Mouse (Mus musculus) cerebellum, adult 8-10 months (tissue): ENCODE measurements at regions not wholly inside any gene's neighbourhood (a gene's known extent, or its start where the extent isn't known, plus 50 kb on each side); places are given as distances from the start of the nearest gene placed in this dataset.
A peak's percentile ranks its signal among the peaks of the same experiment; 100 is the strongest.

Source experiments
- DNase-seq: peaks from one replicate; pipeline ENCODE4 v3.0.0; 2022

DNA sequence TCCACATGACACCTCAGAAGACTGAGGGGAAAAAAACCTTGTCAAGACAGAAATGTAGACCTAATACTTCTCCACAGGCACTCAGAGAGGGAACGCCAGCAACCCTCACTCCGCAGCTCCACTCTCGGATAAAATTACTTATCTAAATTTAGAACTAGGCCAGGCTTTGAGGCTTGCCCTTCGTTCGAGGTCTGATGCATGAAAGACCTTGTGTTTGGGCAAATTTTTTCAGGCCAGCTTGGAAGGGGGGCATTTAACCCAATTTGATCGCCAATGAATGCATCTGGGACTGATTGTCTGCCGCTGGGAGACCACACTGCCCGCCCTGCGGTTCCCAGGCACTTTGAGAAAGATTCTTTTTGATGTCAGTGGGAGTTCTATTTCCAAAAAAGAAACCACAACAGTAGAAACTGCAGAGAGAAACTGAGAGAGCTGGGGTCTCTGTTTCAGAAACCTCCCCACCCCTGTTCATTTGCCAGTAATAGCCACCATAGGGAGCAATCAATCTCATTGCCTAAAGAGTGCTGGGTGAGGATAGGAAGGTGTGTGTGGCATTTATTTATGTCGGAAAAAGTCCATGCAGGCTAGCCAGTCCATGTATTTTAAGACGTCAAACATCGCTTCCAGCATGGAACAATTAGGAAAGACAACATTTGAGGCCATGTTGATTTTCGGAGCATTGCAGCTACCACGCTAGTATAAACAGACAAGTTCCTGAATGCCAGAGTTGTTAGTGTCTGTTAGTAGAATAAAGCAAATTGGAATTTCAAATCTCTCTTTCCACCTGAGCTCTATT is 617.0 kb upstream of the Castor2 start:
- no peak for DNase-seq

DNA sequence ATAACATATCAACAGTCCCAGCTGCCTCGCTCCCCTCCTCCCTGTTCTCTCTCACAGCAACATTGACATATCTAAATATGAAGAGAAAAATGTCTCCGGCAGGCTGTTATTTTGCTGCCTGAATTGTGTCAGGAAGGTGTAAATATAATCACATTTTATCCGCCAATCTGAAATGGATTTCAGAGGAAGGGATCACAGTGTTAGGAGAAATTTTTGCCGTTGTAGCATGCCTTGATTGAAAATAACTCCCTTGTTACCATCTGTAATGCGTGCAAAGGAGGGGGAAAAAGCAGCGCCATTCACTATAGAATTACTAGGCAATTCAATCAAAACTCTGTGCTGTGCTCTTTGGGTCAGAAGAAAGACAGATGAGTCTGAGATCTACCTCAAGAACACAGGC is 620.3 kb upstream of the Castor2 start:
- no peak for DNase-seq

DNA sequence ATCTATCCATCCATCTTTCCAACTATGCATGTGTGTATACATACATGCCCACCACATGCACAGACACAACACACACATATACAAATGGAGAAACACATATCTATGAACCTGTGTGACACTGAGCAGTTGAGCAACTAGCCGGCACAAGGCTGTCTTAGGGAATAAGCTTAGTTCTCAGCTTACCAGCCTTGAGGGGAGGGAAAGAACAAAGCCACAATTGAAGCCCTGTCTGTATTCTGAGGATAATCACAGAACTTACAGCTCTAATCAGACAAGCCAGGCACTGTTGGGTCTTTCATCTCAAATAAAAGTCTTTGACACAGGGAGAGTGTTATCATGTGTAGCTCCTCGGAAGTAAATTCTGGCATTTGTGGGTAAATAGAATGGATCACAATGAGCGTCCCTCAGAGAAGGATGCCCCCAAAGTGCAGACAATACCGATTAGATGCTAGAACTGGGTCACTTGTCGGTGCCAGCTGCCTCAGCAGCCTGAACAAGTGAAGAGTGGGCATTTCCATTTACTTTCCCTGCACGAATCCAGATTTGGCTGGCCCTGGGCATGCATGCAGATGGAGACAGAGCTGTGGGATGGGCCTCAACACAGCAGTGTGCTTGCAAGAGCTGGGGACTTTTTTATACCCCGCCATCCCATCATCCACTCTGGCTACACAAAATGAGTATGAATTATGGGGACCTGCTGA is 646.0 kb upstream of the Castor2 start:
- peak; percentile 34 for DNase-seq

DNA sequence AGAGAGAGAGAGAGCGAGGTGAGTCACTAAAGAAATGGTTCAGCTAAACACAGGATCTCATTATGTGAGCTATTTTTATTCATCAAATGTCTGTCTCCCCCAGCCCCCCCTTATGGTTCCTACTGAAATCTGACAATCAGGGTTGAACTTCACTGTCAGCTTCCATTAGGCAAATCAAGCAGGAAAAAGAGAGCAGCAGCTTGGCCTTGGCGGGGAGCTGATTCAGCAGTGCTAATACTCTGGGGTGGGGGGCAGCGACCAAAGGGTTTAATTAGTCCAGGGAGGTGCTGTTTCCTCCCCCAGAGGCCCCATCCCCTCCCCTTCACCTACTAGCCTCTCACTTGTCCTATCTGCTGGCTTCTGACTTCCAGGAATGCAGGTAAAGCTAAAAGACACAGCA is 649.6 kb upstream of the Castor2 start:
- no peak for DNase-seq

DNA sequence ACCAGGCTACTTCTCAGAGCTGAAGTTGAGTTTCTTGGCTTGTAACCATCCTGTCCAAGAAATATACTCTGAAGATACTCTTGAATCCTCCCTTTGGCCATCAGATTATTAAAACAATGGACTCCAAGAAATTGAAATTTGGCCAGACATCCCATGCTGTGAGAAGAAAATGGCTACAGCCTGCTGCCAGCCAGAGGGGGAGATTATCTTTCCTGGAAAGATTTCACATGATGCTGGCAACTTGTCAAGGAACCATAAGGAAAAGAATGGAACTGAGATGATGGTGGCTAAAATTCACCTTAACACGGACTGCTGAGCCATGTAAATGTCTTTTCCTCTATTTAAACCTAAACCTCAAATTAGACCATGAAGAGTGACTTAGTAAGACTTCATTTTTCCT is 698.7 kb upstream of the Castor2 start:
- peak; percentile 20 for DNase-seq

DNA sequence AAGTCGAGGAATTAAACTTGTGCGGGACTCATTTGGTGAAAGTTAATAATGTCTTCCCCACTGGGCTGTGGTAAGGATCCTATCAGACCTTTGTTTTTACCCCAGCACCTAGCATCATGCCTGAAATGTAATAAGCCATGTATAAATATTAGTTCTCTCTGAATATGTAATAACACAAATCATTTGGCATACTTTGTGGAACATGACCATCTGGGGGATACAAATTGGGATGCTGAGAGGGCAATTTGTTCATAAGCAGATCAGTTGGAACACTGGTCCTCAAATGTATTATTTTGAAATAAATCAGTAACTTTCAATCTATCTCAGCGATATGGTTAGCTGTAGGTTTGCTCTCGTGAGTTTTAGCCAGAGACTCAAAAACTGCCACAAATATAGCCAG is 709.6 kb upstream of the Castor2 start:
- no peak for DNase-seq

DNA sequence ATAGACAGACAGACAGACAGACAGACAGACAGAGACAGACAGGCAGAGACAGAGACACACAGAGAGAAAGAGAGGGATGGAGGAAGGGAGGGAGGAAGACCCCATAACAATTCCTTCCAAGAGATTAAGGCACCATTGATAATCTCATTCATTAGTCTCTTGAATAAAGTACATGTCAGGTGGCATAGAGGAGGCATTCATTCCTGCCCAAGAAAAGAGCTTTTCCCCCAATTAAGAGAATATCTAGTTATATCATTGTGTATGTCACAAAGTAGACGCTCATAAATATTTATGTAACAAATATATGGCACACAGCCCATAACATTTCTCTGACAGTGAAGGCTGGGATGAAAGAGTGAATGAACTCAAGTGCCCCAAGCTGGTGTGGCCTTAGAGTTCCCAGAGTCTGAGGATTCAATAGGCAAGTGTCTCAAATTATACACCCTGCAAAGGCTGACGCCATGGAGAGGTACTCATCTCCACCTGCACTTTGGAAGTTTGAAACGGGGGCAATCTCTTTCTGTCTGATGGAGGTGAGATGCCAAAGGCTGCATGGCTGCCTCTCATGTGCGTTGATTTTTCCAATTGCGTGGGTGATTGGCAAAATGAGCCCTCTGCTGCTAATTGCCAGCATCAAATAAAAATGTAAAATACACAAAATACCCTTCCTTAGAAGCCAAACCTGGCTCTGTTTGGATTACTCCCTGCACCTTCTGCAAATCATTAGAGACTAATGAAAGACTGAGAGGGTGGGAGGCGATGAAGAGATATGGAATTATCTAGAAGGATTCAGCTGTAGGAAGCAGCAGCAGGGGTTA is 710.3 kb upstream of the Castor2 start:
- no peak for DNase-seq

DNA sequence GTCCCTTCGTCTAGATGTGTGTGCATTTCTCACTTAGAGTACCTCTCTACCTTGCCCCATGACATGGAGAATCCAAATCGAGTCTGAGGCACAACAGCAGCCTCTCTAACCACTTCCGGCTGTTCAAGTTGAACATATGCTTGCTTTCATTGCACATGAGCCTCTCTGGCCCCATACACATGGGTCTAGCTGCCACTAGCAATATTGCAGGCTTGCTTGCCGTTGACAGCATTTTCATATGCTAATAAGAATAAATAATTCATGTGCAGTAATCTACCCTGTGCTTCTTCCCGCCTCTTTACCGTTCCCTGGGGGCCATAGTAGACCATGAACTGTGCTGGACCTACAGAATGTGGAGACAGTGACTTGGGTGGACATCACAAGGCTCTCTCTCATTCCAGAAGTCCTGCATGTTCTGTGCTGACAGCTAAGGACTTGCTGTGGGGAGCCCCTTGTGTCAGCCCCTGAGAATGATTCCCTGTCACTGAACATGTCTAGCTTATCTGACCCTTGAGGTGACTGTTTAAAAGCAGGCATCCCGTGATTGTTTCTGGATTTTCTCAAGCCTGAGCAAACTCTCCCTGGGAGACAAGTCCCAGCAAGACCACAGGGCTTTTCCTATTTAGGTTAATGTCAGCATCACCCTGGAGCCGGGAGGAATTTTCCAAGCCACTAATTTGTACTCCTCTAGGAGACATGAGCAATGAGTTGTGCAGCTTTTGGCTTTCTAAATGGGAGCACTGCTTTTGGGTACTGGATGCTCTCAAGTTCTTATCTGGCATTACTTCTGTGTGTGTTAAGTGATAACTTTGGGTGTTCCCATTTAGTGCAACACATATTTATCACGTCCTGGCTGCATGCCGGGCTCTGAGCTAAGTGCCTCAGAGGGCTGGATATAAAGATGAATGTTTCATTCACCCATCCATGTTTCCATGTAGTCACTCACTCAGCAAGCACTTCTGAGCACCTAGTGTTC is 713.8 kb upstream of the Castor2 start:
- no peak for DNase-seq

DNA sequence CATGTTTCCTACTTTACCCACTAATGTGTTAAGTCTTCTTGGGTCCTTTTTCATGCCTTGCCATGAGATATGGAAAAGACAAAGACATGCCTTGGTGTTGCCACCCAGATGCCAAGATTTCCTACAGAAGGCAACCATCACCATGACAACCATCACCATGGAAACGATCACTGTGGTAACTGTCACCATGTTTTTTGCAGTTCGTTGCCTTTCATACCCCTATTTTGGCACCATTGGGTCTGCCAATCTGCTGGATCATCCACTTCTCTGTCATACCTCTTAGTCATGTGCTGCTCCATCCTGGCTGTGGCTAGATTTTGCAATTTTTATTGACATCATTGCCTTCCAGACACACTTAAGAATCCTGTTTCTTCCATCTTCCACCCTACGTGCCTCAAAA is 733.7 kb upstream of the Castor2 start:
- DNase-seq = no peak

DNA sequence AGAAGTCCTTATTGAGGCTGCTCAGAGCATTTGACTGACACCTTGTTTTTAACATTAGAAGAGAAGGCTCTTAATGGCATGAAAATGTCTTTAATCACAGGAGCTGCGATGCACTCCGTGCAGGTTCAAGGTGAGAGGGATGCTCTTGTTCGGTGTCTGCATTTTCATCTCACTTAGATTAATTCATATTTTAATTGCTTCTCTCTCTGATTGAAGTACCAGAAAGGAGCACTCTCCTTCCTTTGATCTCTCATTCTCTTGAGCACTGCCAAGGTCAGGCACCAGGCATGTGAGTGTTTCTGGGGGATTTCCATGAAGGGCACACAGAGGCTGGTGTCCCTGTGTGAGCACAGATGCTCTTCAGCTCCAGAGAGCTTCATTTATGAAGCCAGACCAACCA is 752.0 kb upstream of the Castor2 start:
- no peak for DNase-seq

DNA sequence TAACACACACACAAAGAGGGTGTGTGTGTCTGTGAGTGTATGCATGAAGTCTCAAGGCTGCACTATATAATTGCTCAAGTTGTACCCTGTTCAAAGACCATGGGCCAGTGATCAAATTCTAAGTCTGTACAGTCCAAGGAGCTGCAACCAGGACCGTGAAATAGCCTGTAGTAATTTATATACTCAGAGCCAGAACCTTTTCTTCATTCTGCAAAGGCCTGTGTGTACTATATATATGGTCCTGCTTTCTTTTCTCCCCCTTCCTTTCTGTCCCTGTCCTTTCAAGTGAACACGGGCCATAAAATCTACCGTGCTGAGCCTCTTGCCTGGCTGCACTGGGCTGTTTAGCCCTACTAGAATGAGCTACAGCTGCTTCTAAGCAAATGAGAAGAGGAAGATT is 757.5 kb upstream of the Castor2 start:
- DNase-seq = no peak

DNA sequence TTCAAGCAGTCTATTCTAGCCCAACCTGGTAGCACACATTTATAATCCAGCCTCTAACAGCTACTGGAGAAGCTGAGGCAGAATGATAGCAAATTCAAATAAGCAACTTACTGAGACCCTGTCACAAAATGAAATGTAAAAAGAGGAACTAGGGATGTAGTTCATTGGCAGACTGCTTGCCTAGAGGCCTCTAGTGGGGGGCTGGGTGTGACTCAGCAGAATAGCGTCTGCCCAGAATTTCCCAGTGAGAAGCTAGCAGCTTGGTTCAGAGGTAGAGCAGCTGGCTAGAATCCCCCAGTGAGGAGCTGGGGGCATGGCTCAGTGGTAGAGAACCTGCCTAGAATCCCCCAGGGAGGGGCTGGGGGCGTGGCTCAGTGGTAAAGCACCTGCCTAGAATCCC is 777.5 kb upstream of the Auts2 start:
- DNase-seq = no peak

DNA sequence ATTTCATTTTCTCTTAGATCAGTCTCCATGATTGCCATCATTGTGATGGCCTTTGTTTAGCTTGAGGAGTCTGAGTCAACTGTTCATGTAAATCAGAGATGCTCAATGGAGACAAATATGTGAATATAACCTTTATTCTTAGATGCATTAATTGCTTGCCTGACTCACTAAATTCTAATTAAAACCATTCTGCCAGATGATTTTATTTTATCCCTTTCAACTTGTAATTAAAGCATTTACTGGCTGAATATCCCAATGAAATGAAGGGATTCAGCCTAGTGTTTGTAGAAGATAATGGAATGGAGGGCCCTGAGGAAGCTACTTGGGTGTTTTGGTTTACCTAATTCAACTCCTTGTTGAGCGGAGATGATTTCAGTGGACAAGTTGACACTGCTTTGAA is 777.1 kb upstream of the Auts2 start:
- DNase-seq = no peak

DNA sequence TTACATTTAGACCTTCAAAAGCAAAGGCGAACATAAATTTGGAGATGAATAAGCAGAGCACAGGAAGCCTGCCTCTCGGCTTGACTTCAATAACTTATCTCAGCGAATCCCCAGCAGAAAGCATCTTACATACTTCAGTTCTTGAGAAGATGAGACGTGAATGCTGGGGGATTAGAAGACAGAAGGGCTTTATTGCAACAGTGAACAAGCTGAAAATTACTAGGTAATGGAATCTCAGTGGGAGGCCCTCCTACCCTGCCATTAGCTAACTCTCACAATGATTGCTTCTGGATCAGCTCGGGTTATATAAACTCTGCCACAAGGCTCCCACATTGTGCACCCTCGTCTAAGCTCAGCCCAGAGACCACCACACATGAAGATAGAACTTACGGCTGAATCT is 770.9 kb upstream of the Auts2 start:
- DNase-seq = no peak

DNA sequence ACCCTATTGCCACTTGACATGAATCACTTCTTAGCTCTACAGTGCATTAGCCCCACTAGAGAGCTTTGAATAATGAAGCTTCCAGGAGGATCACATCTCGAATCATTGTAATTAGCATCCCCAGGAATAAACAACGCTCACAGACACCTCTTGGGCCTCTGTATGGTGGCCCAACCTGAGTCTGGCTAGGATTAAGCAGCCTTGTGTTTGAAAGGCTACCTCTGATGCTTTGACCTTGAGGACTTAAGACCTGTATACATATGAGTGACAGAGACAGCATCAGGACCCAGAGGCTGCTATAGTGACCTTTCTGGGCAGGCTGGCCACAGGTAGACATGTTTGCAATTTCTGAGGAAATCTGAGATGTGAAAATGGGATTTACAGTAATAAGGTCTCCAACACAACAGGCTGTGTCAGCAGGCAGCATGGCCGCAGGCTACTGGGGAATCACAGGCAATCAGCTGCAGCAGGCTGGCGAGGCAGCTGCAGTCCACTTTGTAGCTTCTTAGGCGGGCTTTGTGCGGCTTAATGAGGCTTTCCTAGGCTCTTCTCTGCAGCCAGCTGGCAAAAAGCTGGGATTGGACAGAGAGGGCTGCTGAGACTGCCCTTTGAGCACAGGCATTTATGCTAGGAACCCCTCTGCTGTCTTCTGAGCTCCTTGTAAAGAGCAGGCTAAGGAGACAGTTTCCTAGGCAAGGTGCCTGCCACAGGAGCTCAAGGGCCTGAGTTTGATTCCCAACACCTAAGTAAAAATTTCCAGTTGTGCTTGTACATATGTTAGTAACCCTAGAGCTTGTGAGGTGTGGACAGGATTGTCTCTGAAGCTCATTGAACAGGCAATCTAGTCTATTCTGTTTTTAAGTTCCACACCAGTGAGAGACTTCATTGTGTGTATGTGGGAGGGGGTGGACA is 768.1 kb upstream of the Auts2 start:
- peak; percentile 2 for DNase-seq

DNA sequence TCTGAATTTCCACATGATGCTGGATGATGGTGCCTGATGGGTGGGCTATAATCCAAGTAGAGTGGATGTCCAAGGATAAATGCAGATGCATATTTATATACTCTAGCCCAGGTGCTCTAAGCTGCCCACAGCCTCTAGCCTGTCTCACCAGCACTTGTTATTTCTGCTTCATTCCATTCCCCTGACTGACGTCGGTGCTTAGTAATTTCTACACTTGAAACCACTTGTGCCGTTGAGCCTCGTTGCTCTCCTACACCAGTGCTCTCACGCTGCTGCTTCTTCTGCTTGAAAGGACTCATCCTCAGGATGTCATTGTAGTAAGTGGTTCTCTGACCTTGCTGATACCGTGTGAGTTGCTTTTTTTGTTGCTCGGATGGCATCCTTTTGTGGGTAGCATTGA is 724.7 kb upstream of the Auts2 start:
- no peak for DNase-seq

DNA sequence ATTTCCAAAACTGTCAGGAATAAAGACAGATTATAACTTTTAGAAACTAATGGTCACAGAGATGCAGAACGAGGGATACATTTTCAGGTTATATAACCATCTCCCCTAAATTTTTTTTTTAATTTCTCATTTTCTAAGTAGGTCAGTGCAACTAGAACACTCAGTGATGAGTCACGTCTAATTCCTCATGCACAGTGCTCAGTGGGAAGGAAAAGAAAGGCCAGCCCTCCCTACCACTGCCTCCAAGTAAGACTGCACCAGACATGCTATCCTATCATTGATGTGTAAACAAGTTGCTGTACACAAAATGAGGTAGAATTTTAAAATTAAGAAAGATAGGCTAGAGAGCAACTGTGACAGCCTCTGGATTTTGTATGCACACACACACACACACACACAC is 724.2 kb upstream of the Auts2 start:
- peak; percentile 23 for DNase-seq

DNA sequence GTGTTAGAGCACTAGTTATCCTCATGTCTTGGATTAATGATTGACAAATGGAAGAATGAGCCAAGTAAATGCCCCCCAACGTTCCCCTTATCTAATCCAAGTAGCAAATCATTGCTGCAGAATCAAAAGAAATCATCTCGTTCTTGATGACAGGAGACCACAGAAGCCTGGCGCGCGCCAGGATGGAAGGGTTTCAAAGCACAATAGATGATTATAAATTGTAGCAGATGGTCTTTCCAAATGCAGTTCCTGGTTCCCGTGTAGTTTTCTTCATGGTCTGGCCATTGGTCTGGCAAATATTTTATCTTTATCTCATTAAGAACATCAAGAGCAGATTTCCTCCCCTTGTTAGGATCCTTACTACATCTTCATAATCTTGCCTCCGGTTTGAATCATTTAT is 721.8 kb upstream of the Auts2 start:
- DNase-seq = peak; percentile 15

DNA sequence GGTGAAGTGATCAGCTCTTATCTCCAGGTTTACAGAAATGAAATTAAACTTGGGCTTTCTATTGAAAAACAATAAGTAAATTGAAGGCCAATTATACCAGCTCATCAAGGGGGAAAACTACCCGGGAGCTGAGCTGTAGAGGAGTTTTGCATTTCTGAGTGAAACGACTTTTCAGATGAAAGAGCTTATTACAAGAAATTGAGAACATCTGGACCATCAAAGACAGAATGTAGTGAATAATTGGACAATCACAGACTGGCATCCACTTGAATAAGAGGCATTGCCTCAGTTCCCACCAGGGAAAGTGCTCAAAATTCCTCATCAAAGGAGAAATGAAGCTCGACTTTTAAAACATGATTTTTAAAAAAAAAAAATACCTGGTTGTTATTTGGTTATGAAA is 675.7 kb upstream of the Auts2 start:
- no peak for DNase-seq

DNA sequence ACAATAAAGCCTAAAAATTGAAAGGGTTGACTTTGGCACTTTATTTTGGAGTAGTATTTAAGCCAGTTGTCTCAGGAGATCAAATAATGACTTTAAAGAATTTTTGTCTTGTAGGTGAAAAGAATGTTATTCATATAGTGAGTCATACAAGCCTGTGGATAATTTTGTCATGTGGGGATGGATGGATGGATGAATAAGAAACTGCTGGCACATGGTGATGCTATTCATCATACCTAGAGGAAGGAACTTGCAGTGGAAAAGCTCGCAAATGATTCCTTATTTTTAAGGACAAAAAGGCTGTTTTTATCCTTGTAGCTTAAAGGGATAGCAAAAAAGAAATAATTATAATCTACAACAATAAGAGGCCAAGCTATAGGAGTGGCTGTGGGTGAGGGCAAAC is 655.4 kb upstream of the Auts2 start:
- no peak for DNase-seq

DNA sequence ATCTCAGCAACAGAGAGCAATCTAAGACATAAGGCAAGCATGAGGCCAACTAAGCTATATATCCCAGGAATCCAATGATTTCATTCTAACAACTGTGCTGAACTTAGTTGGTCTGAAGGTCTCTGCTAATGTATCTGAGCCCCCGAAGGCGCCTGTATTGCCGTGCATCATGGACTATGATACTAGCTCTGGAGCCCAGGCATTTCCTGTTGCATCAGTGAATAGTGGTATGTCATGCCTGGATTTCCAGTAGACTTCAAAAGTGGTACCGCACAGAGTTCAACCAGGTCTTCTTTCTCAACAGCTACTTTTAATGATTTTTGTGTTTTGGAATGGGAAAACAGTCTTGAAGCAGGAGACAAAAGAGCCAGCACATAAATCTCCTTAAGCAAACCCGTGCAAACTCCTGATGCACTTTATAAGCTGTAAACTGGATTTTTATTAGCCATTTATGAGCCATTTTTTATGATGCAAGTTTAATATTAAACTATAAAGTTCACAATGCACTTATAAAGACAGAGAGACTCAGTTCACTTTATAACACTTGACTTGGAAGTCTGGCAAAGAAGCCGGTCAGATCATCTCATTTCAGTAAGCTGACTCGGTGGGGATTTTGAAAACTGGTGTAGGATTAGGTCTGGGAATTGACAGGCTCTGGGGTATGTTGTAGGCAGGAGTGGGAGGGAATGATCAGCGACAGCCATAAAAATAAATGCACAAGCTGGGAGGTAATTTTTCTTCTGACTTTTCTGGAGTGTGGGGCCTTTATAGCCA is 646.8 kb upstream of the Auts2 start:
- DNase-seq = no peak
